Mouse (Mus musculus) brain, adult 2 months (tissue): Measurements from ENCODE around the gene Eif4a1.
A peak's percentile ranks its signal among the peaks of the same experiment; 100 is the strongest.
"Not testable (repeated sequence)": the region's sequence is repeated elsewhere in the genome, so short reads cannot be mapped to it uniquely, and the experiment has no call there.

Experiments used
- DNase-seq: peaks from one replicate; pipeline ENCODE4 v3.0.0; 2011; ENCODE audit warnings: low read depth, low spot score

Eif4a1 gene

GRCm38 (mm10) chr11:69672211-69672706 lies at the start of gene Eif4a1:
Gene Eif4a1, minus strand, starts transcription at chr11:69672423.
- DNase-seq: peak; percentile 100

GRCm38 (mm10) chr11:69720852-69721251 lies 48.6 kb upstream of the Eif4a1 start:
- no peak for DNase-seq

- DNase-seq: no peak
These were observed 47.2 kb upstream of the Eif4a1 start for GRCm38 (mm10) chr11:69719423-69719822.

GRCm38 (mm10) chr11:69718661-69719060 lies 46.4 kb upstream of the Eif4a1 start:
- DNase-seq: no peak

GRCm38 (mm10) chr11:69716953-69717352 lies 44.7 kb upstream of the Eif4a1 start:
- no peak for DNase-seq

GRCm38 (mm10) chr11:69715929-69716328 lies 43.7 kb upstream of the Eif4a1 start:
- DNase-seq: peak; percentile 53

GRCm38 (mm10) chr11:69715482-69715881 lies 43.3 kb upstream of the Eif4a1 start:
- no peak for DNase-seq

GRCm38 (mm10) chr11:69714636-69715329 lies 42.6 kb upstream of the Eif4a1 start:
- no peak for DNase-seq

- DNase-seq: no peak
These were observed 40.9 kb upstream of the Eif4a1 start for GRCm38 (mm10) chr11:69712954-69713672.

GRCm38 (mm10) chr11:69711082-69711481 lies 38.9 kb upstream of the Eif4a1 start:
- DNase-seq: no peak

GRCm38 (mm10) chr11:69710470-69710869 lies 38.2 kb upstream of the Eif4a1 start:
- DNase-seq: no peak

GRCm38 (mm10) chr11:69709554-69710446 lies 37.6 kb upstream of the Eif4a1 start:
- peak; percentile 62 for DNase-seq

GRCm38 (mm10) chr11:69708614-69709265 lies 36.5 kb upstream of the Eif4a1 start:
- DNase-seq: peak; percentile 46

- DNase-seq: no peak
These were observed 35.7 kb upstream of the Eif4a1 start for GRCm38 (mm10) chr11:69707873-69708381.

GRCm38 (mm10) chr11:69707480-69707847 lies 35.2 kb upstream of the Eif4a1 start:
- DNase-seq: no peak

- DNase-seq: peak; percentile 98
These were observed 34.7 kb upstream of the Eif4a1 start for GRCm38 (mm10) chr11:69706775-69707479.

GRCm38 (mm10) chr11:69704613-69705010 lies 32.4 kb upstream of the Eif4a1 start:
- no peak for DNase-seq

- no peak for DNase-seq
These were observed 31.8 kb upstream of the Eif4a1 start for GRCm38 (mm10) chr11:69703814-69704612.

- not testable (repeated sequence) for DNase-seq
These were observed 31.2 kb upstream of the Eif4a1 start for GRCm38 (mm10) chr11:69703381-69703780.

- not testable (repeated sequence) for DNase-seq
These were observed 30.7 kb upstream of the Eif4a1 start for GRCm38 (mm10) chr11:69702886-69703285.
